Mouse (Mus musculus) monocyte, adult 59 days (primary cell): ENCODE results near the gene Olfr213. TPM values are rescaled to one million over a fixed set of nuclear protein-coding genes. Genes with fewer than 3 reads are reported as not detected.

Experiments used
- total RNA-seq, 2 experiments: library from RNA; stranded (reverse); gene quantifications; one replicate each; pipeline ENCODE4 v1.2.4; 2023

Gene Olfr213
- not detected for total RNA-seq

DNA sequence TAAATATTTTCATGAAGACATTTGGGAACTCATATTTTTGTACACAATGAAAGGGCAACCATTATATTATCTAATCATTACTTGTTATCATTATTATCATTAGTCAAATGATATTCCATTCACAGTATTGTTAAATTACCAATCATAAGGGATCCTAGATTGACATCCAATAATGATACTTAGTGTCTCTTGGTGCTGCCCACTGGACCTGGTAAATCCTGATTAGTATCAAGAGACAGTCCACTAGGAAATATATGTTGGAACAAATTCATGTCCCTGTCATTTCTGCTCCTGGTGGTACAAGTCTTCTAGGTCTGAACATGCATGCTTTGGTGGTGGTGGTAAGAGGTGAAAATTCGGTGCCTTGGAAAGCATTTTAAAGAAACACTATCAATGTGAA is at the start of gene Olfr213:
Gene Olfr213, plus strand, starts transcription at position 301 of the 400 bp plus-strand sequence.

DNA sequence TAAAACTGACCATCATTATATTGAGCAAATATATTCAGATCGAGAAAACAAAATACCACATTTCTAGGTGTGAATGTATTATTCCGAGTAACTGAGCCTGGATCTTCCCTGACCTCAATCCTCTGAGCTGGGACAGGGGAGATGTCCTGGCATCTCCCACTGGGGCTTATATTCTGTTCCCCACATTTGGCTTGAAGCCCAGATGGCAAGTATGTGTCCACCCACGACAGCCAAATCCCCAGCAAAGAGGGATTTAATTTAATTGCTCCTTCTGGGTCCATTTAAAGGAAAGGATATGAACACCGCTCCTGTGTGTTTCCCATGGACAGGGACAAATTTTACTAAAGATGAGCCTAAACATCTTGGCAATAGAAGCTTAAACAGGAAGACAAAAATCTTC is 49.5 kb upstream of the Olfr213 start, which contains the start of gene Olfr211:
Gene Olfr211, plus strand, starts transcription at position 301 of the 400 bp plus-strand sequence.

DNA sequence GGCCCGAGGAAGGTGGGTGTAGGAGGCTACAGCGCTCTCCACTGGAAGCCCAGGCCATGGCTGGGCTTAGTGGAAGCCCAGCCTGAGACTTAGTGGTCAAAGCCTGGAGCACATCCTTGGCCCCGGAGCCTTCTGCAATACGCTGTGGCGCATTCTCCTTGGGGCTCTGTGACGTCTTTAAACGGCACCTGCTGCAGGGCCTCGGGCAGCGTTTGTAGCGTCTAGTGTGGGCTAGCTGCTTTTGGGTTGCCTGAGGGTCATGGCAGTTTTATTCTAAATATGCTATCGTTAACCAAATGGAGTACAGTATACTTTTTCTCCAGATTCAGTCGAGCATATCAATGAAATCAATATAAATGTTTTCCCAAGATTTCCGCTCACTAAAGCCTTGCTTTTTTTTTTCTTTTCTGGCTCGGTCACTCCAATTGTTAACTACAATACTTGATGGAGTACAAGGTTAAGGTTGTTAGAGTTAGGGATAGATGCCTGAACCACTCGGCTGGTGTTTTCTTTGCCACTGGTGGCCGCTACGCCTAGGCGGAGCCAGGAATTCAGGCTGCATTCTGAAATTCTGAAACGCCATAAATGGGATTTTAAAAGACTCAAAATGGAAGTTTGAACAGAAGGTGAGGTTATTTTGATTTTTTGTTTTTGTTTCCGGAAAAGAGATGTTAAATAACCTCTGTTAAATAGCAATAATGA is 31.8 kb upstream of the Olfr213 start, which contains the start of gene Olfr212:
Gene Olfr212, plus strand, starts transcription at position 215 of the 702 bp plus-strand sequence.

DNA sequence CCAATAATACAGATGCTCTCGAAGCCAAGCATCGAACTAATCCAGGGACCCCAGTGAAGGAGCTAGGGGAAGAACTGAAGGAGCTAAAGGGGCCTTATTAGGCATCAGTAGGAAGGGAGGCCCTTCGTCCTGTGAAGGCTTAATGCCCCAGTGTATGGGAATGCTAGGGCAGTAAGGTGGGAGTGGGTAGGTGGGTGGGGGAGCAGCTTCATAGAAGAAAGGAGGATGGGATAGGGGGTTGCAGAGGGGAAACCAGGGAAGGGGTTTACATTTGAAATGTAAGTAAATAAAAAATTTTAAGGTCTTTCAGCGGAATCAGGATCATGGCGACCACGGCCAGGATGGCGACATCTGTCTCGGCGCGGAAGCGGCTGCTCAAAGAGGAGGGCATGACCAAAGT is 12.6 kb downstream of the Olfr213 start, which contains the start of gene Gm5580:
Gene Gm5580, plus strand, starts transcription at position 301 of the 400 bp plus-strand sequence.

DNA sequence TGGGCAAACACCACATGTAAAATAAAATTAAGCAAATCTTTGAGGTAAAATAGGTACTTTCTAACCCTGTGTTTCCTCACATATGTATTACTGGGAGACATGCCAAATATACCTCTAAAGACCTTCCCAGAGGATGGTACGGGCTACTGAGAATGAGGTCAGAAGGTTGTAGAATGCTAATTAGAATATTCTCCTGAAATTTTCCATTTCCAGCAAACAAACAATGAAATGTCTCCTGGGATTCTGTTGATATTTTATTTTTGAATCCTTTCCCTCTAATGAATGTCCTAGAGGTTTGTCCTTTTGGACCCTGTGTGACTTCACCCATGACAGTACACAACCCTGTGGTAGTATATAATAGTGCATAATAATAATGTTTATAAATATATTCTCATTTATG is 15.7 kb downstream of the Olfr213 start, which contains the start of gene Olfr214:
Gene Olfr214, plus strand, starts transcription at position 301 of the 400 bp plus-strand sequence.

DNA sequence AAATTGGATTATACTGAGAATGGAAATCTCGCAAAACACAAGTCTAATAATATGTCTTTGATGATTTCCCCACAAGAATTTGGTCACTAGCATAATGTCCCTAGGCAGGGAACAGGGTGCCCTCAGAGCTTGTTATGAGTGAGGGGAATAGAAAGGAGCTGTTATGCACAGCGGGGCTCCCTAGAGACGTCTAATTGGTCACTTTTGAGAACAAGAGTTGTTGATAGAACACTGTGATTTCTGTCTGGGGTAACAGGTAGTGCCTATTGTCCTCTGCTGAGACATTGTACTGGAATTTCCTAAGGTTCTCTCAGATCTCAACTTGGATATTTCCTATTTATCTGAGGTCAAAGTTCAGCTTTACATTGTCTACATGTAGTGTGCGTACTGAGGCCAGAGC is 45.8 kb downstream of the Olfr213 start, which contains the start of gene Olfr215:
Gene Olfr215, minus strand, starts transcription at position 101 of the 400 bp plus-strand sequence.

Other genes starting within 250 kb of the Olfr213 start
- 10 to 100 TPM; 16.4 to 17.8 TPM for gene March8, start 200.4 kb upstream of the Olfr213 start, total RNA-seq
- 10 to 100 TPM; 20.0 to 29.5 TPM for gene Alox5, start 77.3 kb upstream of the Olfr213 start, total RNA-seq
- gene Olfr211, start 49.4 kb upstream of the Olfr213 start, total RNA-seq, result not detected
- gene Olfr212, start 31.9 kb upstream of the Olfr213 start, total RNA-seq, result under 1 TPM; 0.39 to 0.42 TPM
- 1 to 10 TPM; 1.7 to 2.3 TPM for gene Gm5580, start 12.7 kb downstream of the Olfr213 start, total RNA-seq
- gene Olfr214, start 15.8 kb downstream of the Olfr213 start, total RNA-seq, result not detected
- gene Olfr215, start 45.7 kb downstream of the Olfr213 start, total RNA-seq, result not detected
- gene Zfp422, start 90.5 kb downstream of the Olfr213 start, total RNA-seq, result 10 to 100 TPM in 1 of 2 experiments, 1 to 10 TPM in 1; 8.7 to 10.5 TPM
- not detected for gene Depp1, start 112.2 kb downstream of the Olfr213 start, total RNA-seq
- gene Rassf4, start 135.5 kb downstream of the Olfr213 start, total RNA-seq, result 100 to 1,000 TPM; 373 to 419 TPM
- gene Tmem72, start 178.5 kb downstream of the Olfr213 start, total RNA-seq, result under 1 TPM; 0.37 to 0.39 TPM